Mouse (Mus musculus): Measurements from ENCODE around the gene Kcnj11.

Kcnj11 gene

DNA sequence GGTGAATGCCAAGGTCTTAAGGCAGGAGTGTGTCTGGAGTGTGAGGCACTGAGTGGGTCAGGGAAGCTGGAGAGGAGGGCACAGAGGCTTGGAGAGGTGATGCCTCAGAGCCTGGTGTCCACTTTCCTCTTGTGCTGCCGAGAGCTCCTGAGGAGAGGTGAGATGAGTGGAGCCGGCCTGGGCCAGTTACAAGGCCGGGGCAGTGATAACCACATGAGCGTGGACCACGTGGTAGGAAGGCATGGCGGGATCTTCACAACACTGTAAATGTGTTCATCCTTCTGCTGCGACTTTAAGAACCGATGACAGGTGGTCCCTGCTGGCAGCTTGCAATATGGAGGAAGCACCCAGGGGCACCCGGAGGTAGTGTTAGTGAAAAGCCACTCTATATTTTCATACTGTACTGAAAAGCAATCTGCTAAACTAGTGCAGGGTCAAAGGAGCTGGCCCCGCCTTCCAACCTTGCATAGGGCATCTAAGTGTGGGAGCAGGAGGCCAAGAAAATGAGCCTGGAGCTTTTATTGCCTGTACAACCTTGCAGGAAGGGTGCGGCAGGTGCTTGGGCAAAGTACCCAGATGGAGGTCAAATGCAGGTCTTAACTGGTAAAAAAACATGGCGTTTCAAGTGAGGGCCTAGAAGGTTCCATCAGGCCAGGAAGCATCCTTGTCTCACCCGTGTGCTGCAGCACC, 52.5 kb downstream of the Kcnj11 start:
- DNase-seq (ENCODE audit: low spot score), result no peak

DNA sequence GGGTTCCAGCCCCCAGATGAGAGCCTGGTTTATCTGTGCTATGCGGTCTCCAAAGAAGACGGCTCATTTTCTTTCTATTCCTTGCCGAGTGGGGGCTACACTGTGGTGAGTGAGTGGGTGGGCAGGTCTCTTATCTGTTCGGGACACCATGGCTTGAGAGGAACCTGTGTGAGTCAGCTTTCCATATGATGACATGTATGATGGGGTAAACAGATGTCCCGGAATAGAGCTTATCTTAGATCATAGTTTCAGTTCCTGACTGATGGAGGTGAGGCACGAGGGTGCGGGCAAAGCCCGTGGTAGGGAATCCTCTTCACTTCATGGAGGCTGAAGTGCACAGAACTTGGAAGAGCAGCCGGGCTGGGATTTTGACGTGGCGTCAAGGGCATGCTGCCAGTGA, 54.7 kb downstream of the Kcnj11 start:
- DNase-seq (ENCODE audit: low spot score), result no peak

DNA sequence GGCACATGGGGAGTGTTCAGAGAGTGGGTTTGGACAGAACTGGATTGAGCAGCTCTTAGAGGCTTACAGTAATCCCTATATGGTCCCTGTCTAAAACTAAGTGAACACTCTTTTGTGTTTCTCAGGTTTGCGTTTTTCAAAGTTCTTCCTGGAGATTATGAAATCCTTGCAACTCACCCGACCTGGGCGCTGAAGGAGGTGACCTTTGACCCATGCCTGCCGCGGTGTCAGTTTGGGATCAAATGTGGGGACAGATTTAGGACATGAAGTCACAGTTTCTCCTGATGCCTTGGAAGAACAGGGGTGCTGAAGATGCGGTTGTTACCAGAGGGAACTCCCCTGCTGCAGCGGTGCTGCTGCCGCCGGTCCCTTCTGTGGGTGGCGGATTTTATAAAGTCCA, 56.5 kb downstream of the Kcnj11 start:
- DNase-seq (ENCODE audit: low spot score), result no peak

All from urinary bladder, postnatal 10 days (tissue).